Mouse (Mus musculus): ENCODE measurements at regions not wholly inside any gene's neighbourhood (a gene's known extent, or its start where the extent isn't known, plus 50 kb on each side); places are given as distances from the start of the nearest gene placed in this dataset.
"Not testable (repeated sequence)": the region's sequence is repeated elsewhere in the genome, so short reads cannot be mapped to it uniquely, and the experiment has no call there.

GRCm38 (mm10) chrX:103025495-103025894 lies 97.3 kb downstream of the 1700018G05Rik start:
- not testable (repeated sequence) for TF ChIP-seq POLR2A (IDR thresholded peaks at IDR 0.05; ENCODE audit: extremely low read depth, insufficient read depth, low read length); CTCF (IDR thresholded peaks at IDR 0.05; ENCODE audit: low read depth, low read length)

All from liver, adult 2 months (tissue).